Mouse (Mus musculus): ENCODE results near the gene Ppm1l. TPM values are rescaled to one million over a fixed set of nuclear protein-coding genes. Genes with fewer than 3 reads are reported as not detected.

The Ppm1l gene
- polyA plus RNA-seq, 1 experiment from 2014 or later, result 24.2 TPM

- ATAC-seq (ENCODE audit: low FRiP score), result no peak
- Histone ChIP-seq H3K27ac (replicated peaks) (no peak overlapping the region), H3K36me3 (no peaks in the 10 kb centered on the region), H3K9me3 (replicated peaks) (no peaks in the 10 kb centered on the region), H3K4me1 (peaks cover 4% of the 10 kb centered on the region; the same call in 1 of the 2 replicates), H3K4me2 (no peak overlapping the region), H3K27me3 (replicated peaks) (no peaks in the 10 kb centered on the region), H3K4me3 (replicated peaks) (no peak overlapping the region), H3K9ac (replicated peaks) (no peak overlapping the region)
- 78% methylated on average over 3 of the region's 3 CpGs for WGBS
Observed at GRCm38 (mm10) chr3:69454330-69454729, 137.7 kb downstream of the Ppm1l start.

- Histone ChIP-seq H3K36me3 (no peaks in the 10 kb centered on the region), H3K27ac (replicated peaks) (no peak overlapping the region), H3K4me1 (peaks cover 4% of the 10 kb centered on the region; the same call in 1 of the 2 replicates), H3K4me2 (no peak overlapping the region), H3K9me3 (replicated peaks) (no peaks in the 10 kb centered on the region), H3K9ac (replicated peaks) (no peak overlapping the region), H3K4me3 (replicated peaks) (no peak overlapping the region), H3K27me3 (replicated peaks) (no peaks in the 10 kb centered on the region)
- 90% methylated on average over 5 of the region's 5 CpGs for WGBS
- no peak for ATAC-seq (ENCODE audit: low FRiP score)
Observed at GRCm38 (mm10) chr3:69456071-69456470, 139.4 kb downstream of the Ppm1l start.

GRCm38 (mm10) chr3:69458756-69459155 is 142.1 kb downstream of the Ppm1l start:
- Histone ChIP-seq H3K4me1 (peaks cover 4% of the 10 kb centered on the region; the same call in 1 of the 2 replicates), H3K4me3 (replicated peaks) (no peak overlapping the region), H3K4me2 (no peak overlapping the region), H3K9me3 (replicated peaks) (no peaks in the 10 kb centered on the region), H3K27ac (replicated peaks) (no peak overlapping the region), H3K27me3 (replicated peaks) (no peaks in the 10 kb centered on the region), H3K36me3 (no peaks in the 10 kb centered on the region), H3K9ac (replicated peaks) (no peak overlapping the region)
- no peak for ATAC-seq (ENCODE audit: low FRiP score)
- WGBS, result 93% methylated on average over 6 of the region's 6 CpGs

- Histone ChIP-seq H3K9ac (replicated peaks) (no peak overlapping the region), H3K36me3 (no peaks in the 10 kb centered on the region), H3K9me3 (replicated peaks) (no peaks in the 10 kb centered on the region), H3K27me3 (replicated peaks) (no peaks in the 10 kb centered on the region), H3K4me3 (replicated peaks) (no peak overlapping the region), H3K27ac (replicated peaks) (no peak overlapping the region), H3K4me2 (no peak overlapping the region), H3K4me1 (no peaks in the 10 kb centered on the region)
- 81% methylated on average over 1 of the region's 1 CpGs for WGBS
- ATAC-seq (ENCODE audit: low FRiP score), result no peak
Observed at GRCm38 (mm10) chr3:69461956-69462355, 145.3 kb downstream of the Ppm1l start.

DNA sequence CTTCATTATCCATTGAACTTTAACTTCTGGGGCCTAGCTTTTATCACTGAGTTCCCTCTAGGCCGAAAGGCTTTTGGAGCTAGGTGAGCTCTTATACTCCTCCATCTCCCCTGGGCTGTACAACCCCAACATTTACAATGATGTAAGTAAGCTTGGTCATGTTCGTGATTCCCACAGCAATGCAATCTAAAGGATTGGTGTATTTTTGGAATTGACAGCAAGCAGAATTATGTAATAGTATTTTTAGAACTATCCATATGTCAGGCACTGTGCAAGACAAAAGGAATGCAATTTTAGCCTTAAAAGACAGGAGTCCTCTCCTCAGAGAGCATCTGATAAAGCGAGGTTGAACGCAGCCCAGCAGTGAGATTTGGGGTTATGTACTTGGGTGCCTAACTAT is 149.1 kb downstream of the Ppm1l start:
- no peak overlapping the region for H3K4me3 ChIP-seq (replicated peaks)
- H3K4me2 ChIP-seq, result no peak overlapping the region
- no peak overlapping the region for H3K9ac ChIP-seq (replicated peaks)
- ATAC-seq (ENCODE audit: low FRiP score), result no peak
- WGBS, result 95% methylated on average over 4 of the region's 4 CpGs
- H3K27ac ChIP-seq (replicated peaks), result no peak overlapping the region
- H3K27me3 ChIP-seq (replicated peaks), result no peaks in the 10 kb centered on the region
- no peaks in the 10 kb centered on the region for H3K9me3 ChIP-seq (replicated peaks)
- H3K4me1 ChIP-seq, result peaks cover 25% of the 10 kb centered on the region
- H3K36me3 ChIP-seq, result no peaks in the 10 kb centered on the region

DNA sequence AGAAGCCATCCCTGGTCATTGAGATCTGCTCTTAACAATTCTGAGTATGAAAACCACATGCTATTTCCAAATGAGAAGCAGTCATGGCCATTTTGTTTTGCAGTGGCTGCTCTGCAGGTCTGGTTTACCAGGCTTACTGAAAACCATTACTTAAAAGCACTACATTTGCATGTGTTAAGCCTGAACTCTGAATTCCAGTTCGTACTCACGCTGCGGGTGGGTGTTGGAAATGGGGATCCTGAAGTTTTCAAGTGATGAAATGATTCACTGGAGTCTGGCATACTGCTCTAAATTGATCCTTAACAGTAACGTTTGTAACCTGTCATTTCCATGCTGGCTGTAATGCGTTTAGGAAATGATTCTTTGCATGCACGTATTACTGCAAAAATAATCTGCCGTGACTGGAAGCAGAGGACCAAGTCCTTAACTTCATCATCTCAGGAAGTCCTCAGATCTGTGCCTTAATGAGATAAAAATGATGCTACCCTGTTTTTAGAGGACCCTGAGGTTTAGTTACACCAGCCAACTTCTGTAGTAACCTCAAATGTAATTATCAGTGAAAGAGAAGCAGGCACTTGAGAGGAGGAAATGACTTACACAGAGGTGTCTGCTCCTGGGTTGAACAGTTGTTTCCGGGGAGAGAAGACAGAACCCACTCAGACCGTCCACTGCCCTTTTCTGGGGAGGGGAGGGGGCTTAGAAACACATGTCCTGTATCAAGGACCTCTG is 151.8 kb downstream of the Ppm1l start:
- Histone ChIP-seq H3K36me3 (no peaks in the 10 kb centered on the region), H3K27ac (replicated peaks) (no peak overlapping the region), H3K9me3 (replicated peaks) (no peaks in the 10 kb centered on the region), H3K4me1 (peaks cover 25% of the 10 kb centered on the region), H3K4me2 (no peak overlapping the region), H3K27me3 (replicated peaks) (no peaks in the 10 kb centered on the region), H3K9ac (replicated peaks) (no peak overlapping the region), H3K4me3 (replicated peaks) (no peak overlapping the region)
- WGBS, result 49% methylated on average over 9 of the region's 9 CpGs
- ATAC-seq (ENCODE audit: low FRiP score), result no peak

DNA sequence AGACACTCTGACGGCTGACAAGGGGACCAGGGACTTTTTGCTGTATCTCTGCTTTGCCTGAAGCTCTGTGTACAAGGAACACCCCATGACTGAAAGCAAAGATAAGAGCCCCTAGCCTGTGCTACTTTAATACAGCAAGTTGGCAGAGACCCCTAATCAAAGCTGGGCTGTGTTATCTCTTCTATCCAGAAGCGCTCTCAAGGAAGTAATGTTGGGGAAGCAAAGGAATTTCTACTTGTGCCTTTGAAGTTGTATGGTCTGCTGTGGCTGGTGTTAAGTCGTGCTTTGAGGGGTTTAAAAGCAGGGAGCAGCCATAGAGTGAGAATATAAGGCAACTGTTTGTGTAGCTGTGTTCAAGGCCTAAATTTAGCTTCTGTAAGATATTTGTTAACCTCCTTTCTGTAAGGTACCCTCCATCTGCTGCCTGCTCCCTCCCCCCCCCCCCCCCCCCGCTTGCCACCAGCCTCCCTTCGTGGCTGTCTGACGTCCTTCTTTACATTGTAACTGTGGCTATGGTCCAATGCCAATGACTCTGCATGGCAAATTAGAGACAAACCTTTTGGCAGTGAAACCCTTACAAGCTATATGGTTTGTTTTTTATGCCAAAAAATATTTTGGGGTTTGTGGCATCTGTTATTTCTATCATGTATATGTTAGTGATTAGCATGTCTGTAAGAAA is 152.9 kb downstream of the Ppm1l start:
- H3K9me3 ChIP-seq (replicated peaks), result no peaks in the 10 kb centered on the region
- H3K27me3 ChIP-seq (replicated peaks), result no peaks in the 10 kb centered on the region
- ATAC-seq (ENCODE audit: low FRiP score), result no peak
- 40% methylated on average over 5 of the region's 6 CpGs for WGBS
- peaks cover 25% of the 10 kb centered on the region for H3K4me1 ChIP-seq
- H3K36me3 ChIP-seq, result no peaks in the 10 kb centered on the region
- H3K4me3 ChIP-seq (replicated peaks), result no peak overlapping the region
- no peak overlapping the region for H3K9ac ChIP-seq (replicated peaks)
- no peak overlapping the region for H3K27ac ChIP-seq (replicated peaks)
- no peak overlapping the region for H3K4me2 ChIP-seq

DNA sequence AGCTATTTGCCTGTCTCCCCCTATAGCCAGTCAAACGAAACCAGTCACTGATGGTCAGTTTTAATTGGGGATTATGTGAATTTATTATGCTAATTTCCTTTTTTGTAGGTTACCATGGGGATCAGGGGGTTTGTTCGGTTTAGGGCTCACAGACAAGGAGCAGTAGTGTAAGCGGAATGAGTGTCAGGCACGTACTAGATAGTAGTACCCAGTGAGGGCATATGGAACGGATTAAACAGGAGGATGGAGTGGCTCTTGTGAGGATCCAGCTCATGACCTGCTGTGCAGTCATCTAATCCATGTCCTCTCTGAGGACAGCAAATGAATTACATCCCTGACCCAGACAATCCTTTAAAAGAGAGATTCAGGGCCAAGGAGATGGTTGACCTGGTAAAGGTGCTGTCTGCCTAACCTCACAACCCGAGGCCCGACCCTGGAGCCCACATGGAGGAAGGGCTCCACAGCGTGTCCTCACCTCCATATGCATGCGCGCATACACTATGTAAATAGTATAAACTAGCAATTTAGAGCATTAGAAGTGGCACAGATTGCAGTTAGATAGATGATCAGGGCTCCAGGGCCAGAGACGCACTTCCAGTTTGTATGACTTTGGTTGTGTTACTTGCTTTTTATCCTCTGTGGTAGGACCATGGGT is 153.6 kb downstream of the Ppm1l start:
- no peaks in the 10 kb centered on the region for H3K9me3 ChIP-seq (replicated peaks)
- H3K27me3 ChIP-seq (replicated peaks), result no peaks in the 10 kb centered on the region
- H3K9ac ChIP-seq (replicated peaks), result no peak overlapping the region
- H3K27ac ChIP-seq (replicated peaks), result no peak overlapping the region
- peaks cover 25% of the 10 kb centered on the region for H3K4me1 ChIP-seq
- no peak overlapping the region for H3K4me2 ChIP-seq
- peak; percentile 56; the same call in 1 of the 2 replicates for ATAC-seq (ENCODE audit: low FRiP score)
- 68% methylated on average over 11 of the region's 11 CpGs for WGBS
- no peaks in the 10 kb centered on the region for H3K36me3 ChIP-seq
- H3K4me3 ChIP-seq (replicated peaks), result no peak overlapping the region

DNA sequence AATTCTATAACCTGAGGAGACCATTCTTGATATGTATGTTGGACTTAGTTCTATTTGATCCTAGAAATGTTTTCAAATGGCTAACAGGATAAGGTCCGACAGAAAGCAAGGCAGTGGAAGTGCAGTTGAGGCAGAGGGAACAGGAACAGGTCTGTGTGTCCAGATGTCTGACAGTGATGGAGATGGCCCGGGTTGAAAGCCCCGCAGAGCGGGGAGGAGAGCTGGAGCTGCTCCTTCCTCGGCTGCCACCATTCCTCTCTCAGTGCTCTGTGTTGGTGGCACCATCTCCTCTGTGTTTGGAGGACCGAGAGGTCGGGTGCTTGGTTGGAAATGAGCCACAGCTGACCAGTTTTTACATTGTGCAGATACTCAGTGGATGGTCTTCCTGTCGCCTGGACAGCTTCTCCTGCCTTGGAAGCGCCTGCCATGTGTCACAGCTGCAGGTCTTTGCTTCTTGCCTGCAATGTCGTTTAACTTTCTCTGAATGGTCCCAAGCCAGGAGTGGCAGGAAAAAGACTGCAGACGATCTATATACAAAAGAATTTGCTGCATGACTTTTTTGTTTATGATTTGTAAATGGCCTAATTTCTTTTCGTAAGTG is 159.3 kb downstream of the Ppm1l start:
- Histone ChIP-seq H3K27ac (replicated peaks) (no peak overlapping the region), H3K4me3 (replicated peaks) (no peak overlapping the region), H3K4me2 (no peak overlapping the region; the same call in 1 of the 2 replicates), H3K4me1 (peaks cover 18% of the 10 kb centered on the region), H3K27me3 (replicated peaks) (no peaks in the 10 kb centered on the region), H3K9me3 (replicated peaks) (no peaks in the 10 kb centered on the region), H3K9ac (replicated peaks) (no peak overlapping the region), H3K36me3 (no peaks in the 10 kb centered on the region)
- 45% methylated on average over 12 of the region's 12 CpGs for WGBS
- peak; percentile 21; the same call in 1 of the 2 replicates for ATAC-seq (ENCODE audit: low FRiP score)

DNA sequence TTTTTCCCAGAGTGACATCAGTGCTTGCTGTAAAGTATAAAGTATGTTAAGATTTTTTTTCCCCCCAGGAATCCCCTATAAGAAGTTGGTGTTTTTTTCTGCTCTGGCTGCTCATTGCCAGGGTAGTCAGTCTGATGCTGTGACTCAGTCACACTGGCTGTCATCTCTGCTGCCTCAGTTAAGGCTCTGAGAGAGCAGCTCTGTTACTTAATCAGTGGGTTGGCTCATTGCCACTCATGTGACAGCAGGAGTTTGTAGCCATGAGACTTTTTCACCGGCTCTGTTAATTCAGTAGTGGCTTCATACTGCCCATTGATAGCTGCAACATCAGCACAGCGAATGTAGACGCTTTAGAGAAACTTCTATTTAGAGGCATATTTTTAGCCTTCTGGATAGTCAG is 163.3 kb downstream of the Ppm1l start:
- no peak for ATAC-seq (ENCODE audit: low FRiP score)
- 60% methylated on average over 3 of the region's 3 CpGs for WGBS
- Histone ChIP-seq H3K27ac (replicated peaks) (no peak overlapping the region), H3K4me2 (no peak overlapping the region), H3K27me3 (replicated peaks) (no peaks in the 10 kb centered on the region), H3K4me1 (peaks cover 27% of the 10 kb centered on the region), H3K9ac (replicated peaks) (no peak overlapping the region), H3K4me3 (replicated peaks) (no peak overlapping the region), H3K9me3 (replicated peaks) (no peaks in the 10 kb centered on the region), H3K36me3 (no peaks in the 10 kb centered on the region)

- H3K4me2 ChIP-seq, result no peak overlapping the region
- no peaks in the 10 kb centered on the region for H3K9me3 ChIP-seq (replicated peaks)
- no peak overlapping the region for H3K9ac ChIP-seq (replicated peaks)
- H3K4me3 ChIP-seq (replicated peaks), result no peak overlapping the region
- H3K27ac ChIP-seq (replicated peaks), result no peak overlapping the region
- no peaks in the 10 kb centered on the region for H3K27me3 ChIP-seq (replicated peaks)
- 38% methylated on average over 4 of the region's 4 CpGs for WGBS
- peak; percentile 71; the same call in 1 of the 2 replicates for ATAC-seq (ENCODE audit: low FRiP score)
- H3K4me1 ChIP-seq, result peaks cover 25% of the 10 kb centered on the region
- no peaks in the 10 kb centered on the region for H3K36me3 ChIP-seq
Observed at GRCm38 (mm10) chr3:69481835-69482234, 165.2 kb downstream of the Ppm1l start.
